Mouse (Mus musculus) lung, embryonic 15.5 days (tissue): ENCODE results near the gene Emc10. TPM values are rescaled to one million over a fixed set of nuclear protein-coding genes. Genes with fewer than 3 reads are reported as not detected.

ENCODE experiments used
- ATAC-seq: fragments of 200-750 bp; cut with Nextera tagmentation; 2 replicates; pipeline ENCODE4 v1.8.0; 2017; ENCODE audit warnings: moderate number of reproducible peaks, borderline replicate concordance; ENCODE audit not compliant: low FRiP score, low TSS enrichment; ENCODE audit errors: extremely low read depth
- H3K27ac ChIP-seq: fragments of 300-500 bp; sonication (generic); 2 replicates; pipeline ENCODE4 v1.5.1; 2015; ENCODE audit warnings: moderate library complexity, mild to moderate bottlenecking, inconsistent platforms
- H3K27me3 ChIP-seq: fragments of 300-500 bp; sonication (generic); 2 replicates; pipeline ENCODE4 v1.6.1; 2015; ENCODE audit warnings: inconsistent platforms
- H3K36me3 ChIP-seq: fragments of 300-500 bp; sonication (generic); 2 replicates; pipeline ENCODE4 v1.6.1; 2015; ENCODE audit warnings: inconsistent platforms
- H3K4me1 ChIP-seq: fragments of 300-500 bp; sonication (generic); 2 replicates; pipeline ENCODE4 v1.6.1; 2015; ENCODE audit warnings: inconsistent platforms
- H3K4me2 ChIP-seq: fragments of 300-500 bp; sonication (generic); 2 replicates; pipeline ENCODE4 v1.6.1; 2015; ENCODE audit warnings: inconsistent platforms, mild to moderate bottlenecking, moderate library complexity
- H3K4me3 ChIP-seq: fragments of 300-500 bp; sonication (generic); 2 replicates; pipeline ENCODE4 v1.5.1; 2015; ENCODE audit warnings: mild to moderate bottlenecking, inconsistent platforms
- H3K9ac ChIP-seq: fragments of 300-500 bp; sonication (generic); 2 replicates; pipeline ENCODE4 v1.6.1; 2015; ENCODE audit warnings: inconsistent platforms
- H3K9me3 ChIP-seq: fragments of 300-500 bp; sonication (generic); 2 replicates; pipeline ENCODE4 v1.6.1; 2016; ENCODE audit warnings: inconsistent platforms
- WGBS: fragments of 180-500 bp; shearing (Covaris S2); methylation state at CpG from one replicate; pipeline ENCODE4 v1.1.7; 2015; 5-methylcytosine and 5-hydroxymethylcytosine counted together
- polyA plus RNA-seq: library from polyadenylated mRNA; unstranded; fragments of >200 nt; fragmentation: Nextera tagmentation; extraction: Ambion mirVana; gene quantifications from 2 replicates; pipeline ENCODE4 v1.2.1, GENCODE M21; 2015

The Emc10 gene
- polyA plus RNA-seq, result 107 and 108 TPM in 2 replicates

GRCm38 (mm10) chr7:44495992-44496770, at the start of gene Emc10, which contains the start of gene Fam71e1:
Gene Emc10 (minus strand): TSS chr7:44496529.
Gene Fam71e1 (plus strand): TSS chr7:44496581.
- H3K36me3 ChIP-seq, result peaks cover 14% of the 10 kb centered on the region
- peak within 1 kb of the TSS; percentile 92 for H3K27ac ChIP-seq
- H3K9ac ChIP-seq, result peak within 1 kb of the TSS; percentile 82
- H3K27me3 ChIP-seq, result 0 out of 2 replicates have a peak, but pooled peaks cover 7% of the 10 kb centered on the region
- H3K9me3 ChIP-seq, result no peaks in the 10 kb centered on the region
- WGBS, result under 1% methylated on average over 58 of the region's 58 CpGs
- ATAC-seq, result peak; percentile 95
- H3K4me1 ChIP-seq, result peaks cover 22% of the 10 kb centered on the region
- H3K4me3 ChIP-seq, result peak within 1 kb of the TSS; percentile 71
- H3K4me2 ChIP-seq, result peak within 1 kb of the TSS; percentile 82

DNA sequence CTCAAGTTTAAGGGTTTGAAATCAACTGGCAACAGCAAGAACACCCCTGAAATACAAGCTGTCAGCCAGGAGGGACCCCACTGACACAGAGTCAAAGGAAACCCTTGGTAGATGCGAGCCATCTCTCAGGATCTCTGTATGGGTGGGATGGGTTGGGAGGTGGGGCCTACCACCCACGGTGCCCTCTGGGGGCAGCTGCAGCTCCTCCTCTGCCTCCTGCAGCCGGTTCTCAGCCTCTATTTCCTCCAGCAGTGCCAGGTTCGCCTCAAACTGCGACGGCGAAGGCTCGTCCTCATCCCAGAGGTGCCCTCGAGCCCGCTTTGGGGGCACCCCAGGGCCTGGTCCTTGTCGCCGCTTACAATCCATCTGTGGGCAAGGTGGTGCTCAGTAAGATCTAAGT, 46.7 kb upstream of the Emc10 start:
- Histone ChIP-seq H3K4me2 (no peak overlapping the region), H3K4me3 (no peak overlapping the region), H3K4me1 (peaks cover 12% of the 10 kb centered on the region), H3K36me3 (peaks cover 42% of the 10 kb centered on the region), H3K9me3 (no peaks in the 10 kb centered on the region), H3K9ac (no peak overlapping the region), H3K27ac (no peak overlapping the region), H3K27me3 (no peaks in the 10 kb centered on the region)
- WGBS, result 77% methylated on average over 12 of the region's 12 CpGs
- ATAC-seq, result no peak

- no peaks in the 10 kb centered on the region for H3K9me3 ChIP-seq
- H3K9ac ChIP-seq, result no peak overlapping the region
- no peak for ATAC-seq
- H3K27ac ChIP-seq, result no peak overlapping the region
- H3K4me2 ChIP-seq, result no peak overlapping the region
- 94% methylated on average over 11 of the region's 11 CpGs for WGBS
- H3K4me3 ChIP-seq, result no peak overlapping the region
- H3K27me3 ChIP-seq, result no peaks in the 10 kb centered on the region
- H3K4me1 ChIP-seq, result peaks cover 7% of the 10 kb centered on the region
- H3K36me3 ChIP-seq, result peaks cover 46% of the 10 kb centered on the region
These were observed 46.2 kb upstream of the Emc10 start for GRCm38 (mm10) chr7:44542555-44542954.

DNA sequence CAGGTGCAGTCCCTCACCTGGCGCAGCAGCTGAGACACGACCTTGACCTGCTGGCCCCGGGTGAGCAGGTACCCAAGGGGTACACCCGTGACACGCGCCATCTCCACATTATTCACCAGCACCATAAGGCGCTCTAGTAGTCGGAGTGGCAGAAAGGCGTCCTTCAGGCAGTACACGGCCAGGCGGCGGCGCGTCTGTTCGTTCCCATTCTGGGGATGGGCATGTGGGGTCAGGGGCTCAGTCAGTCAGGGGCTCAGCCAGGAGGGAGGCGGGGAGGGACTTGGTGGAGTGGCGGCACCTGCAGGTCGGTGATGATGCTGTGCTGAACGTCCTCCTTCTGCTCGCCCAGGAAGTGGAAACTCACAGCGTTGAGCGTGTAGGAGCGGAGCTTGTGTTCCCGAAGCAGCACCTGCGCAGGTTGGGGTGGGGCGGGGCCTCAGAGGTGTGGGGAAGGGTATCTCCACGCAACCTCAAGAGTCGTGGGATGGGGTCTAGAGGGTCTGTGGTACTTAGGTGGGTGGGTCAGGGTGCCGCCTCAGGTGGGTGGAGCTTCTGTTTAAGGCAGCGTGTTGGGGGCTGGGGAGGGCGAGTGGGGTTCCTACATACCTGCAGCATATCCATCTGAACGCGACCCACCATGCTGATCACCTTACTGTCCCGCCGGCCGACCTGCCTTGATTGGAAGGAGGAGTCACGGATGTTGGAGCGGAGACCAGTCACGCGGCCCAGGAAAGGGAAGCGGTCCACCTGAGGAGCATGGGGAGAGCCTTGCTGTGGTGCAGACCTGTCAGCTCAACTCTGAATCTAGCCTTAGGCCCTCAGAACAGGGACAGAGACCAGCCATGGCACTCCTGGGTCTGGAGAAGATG, 42.7 kb upstream of the Emc10 start:
- Histone ChIP-seq H3K4me1 (no peaks in the 10 kb centered on the region), H3K27ac (no peak overlapping the region), H3K4me3 (no peak overlapping the region), H3K27me3 (no peaks in the 10 kb centered on the region), H3K4me2 (no peak overlapping the region), H3K9ac (no peak overlapping the region), H3K9me3 (no peaks in the 10 kb centered on the region), H3K36me3 (peaks cover 76% of the 10 kb centered on the region)
- ATAC-seq, result no peak
- WGBS, result 88% methylated on average over 41 of the region's 41 CpGs

GRCm38 (mm10) chr7:44537496-44537895, 41.2 kb upstream of the Emc10 start:
- Histone ChIP-seq H3K27me3 (no peaks in the 10 kb centered on the region), H3K36me3 (peaks cover 84% of the 10 kb centered on the region), H3K9me3 (no peaks in the 10 kb centered on the region), H3K4me3 (no peak overlapping the region), H3K4me2 (no peak overlapping the region), H3K4me1 (no peaks in the 10 kb centered on the region), H3K9ac (no peak overlapping the region), H3K27ac (no peak overlapping the region)
- WGBS, result 92% methylated on average over 13 of the region's 13 CpGs
- ATAC-seq, result no peak

DNA sequence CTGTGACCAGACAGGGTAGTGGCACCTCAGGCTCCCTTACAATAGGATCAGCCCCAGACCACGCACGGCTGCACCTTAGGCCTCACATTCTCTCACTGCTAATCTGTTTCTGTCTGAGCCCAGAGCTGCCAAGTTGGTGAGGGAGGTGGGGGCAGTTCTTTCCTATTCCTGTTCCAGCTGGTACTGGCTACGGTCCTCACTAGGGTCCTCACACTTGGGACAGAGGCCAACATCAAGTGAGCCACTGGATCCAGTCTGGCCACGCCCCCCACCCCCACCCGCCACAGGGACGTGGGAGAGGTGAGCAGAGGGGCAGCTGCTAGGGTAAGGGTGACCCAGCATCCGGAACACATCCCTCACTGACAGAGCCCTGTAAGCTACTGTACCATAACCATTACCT, 40.7 kb upstream of the Emc10 start:
- Histone ChIP-seq H3K9me3 (no peaks in the 10 kb centered on the region), H3K36me3 (peaks cover 81% of the 10 kb centered on the region), H3K4me3 (no peak overlapping the region), H3K4me2 (no peak overlapping the region), H3K4me1 (no peaks in the 10 kb centered on the region), H3K9ac (no peak overlapping the region), H3K27me3 (no peaks in the 10 kb centered on the region), H3K27ac (no peak overlapping the region)
- ATAC-seq, result no peak
- 68% methylated on average over 7 of the region's 7 CpGs for WGBS

DNA sequence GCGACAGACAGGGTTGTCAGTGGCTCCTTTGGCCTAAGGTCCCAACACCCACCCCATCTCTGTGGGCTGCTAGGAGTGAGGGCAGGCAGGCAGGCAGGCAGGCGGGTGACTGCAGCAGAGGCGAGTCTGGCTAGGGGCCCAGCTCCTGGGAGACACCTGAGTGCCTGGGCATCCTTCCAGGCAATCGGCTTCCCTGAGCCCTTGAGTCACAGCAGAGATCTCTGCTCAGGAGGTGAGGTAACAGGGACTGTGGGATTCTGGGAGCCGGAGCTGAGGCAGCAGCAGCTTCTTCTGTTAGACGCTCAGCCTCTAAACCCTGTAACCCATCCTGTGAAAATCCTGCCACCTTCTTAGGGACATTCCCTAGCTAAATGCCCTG, 40.2 kb upstream of the Emc10 start:
- Histone ChIP-seq H3K27me3 (no peaks in the 10 kb centered on the region), H3K36me3 (peaks cover 79% of the 10 kb centered on the region), H3K4me3 (no peak overlapping the region), H3K4me2 (no peak overlapping the region), H3K27ac (no peak overlapping the region), H3K9ac (no peak overlapping the region), H3K4me1 (no peaks in the 10 kb centered on the region), H3K9me3 (no peaks in the 10 kb centered on the region)
- WGBS, result 80% methylated on average over 6 of the region's 6 CpGs
- no peak for ATAC-seq

DNA sequence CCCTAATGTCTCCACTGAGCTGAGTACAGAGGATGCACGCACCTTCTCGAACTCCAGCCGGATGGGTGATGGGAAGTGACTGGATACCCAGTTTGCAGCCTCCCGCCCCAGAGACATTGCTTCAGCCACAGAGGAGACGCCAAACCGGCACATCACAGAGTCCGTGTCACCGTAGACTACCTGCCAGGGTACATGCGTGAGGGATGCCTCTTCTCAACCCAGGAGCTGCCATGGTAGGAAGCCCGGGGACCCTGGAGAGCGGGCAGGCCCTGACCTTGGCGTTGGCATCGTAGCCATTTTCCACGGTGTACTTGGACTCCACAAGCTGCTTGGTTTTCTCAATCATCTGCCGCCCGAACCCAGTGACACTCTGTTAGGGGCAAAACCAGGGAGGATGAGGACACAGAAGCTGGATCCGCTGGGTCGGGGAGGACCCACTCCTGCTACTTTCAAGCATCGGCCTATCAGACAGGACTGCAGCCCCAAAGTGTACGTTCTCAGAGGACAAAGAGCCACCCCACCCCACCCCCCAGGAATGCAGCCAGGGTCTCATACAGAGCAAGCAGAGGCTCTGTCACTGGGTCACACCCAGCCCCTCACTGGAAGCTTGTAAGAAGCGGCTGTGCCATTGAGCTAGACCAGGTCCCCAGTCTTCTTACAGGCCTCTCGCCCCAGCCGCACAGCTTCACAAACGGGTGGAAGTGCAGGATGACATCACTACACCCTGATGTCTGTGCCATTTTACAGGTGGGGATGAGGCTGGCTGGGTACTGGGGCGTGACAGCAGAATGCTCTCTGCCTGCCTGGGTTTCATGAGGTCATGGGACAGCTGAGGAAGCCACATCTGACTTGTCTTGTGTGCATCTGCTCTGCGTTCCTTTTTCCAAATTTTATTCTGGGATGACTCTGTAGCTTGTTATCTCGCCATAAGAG, 39.6 kb upstream of the Emc10 start:
- H3K27ac ChIP-seq, result no peak overlapping the region
- ATAC-seq, result no peak
- peaks cover 72% of the 10 kb centered on the region for H3K36me3 ChIP-seq
- no peak overlapping the region for H3K9ac ChIP-seq
- no peaks in the 10 kb centered on the region for H3K9me3 ChIP-seq
- no peak overlapping the region for H3K4me2 ChIP-seq
- 90% methylated on average over 27 of the region's 27 CpGs for WGBS
- H3K4me1 ChIP-seq, result no peaks in the 10 kb centered on the region
- no peaks in the 10 kb centered on the region for H3K27me3 ChIP-seq
- H3K4me3 ChIP-seq, result no peak overlapping the region

DNA sequence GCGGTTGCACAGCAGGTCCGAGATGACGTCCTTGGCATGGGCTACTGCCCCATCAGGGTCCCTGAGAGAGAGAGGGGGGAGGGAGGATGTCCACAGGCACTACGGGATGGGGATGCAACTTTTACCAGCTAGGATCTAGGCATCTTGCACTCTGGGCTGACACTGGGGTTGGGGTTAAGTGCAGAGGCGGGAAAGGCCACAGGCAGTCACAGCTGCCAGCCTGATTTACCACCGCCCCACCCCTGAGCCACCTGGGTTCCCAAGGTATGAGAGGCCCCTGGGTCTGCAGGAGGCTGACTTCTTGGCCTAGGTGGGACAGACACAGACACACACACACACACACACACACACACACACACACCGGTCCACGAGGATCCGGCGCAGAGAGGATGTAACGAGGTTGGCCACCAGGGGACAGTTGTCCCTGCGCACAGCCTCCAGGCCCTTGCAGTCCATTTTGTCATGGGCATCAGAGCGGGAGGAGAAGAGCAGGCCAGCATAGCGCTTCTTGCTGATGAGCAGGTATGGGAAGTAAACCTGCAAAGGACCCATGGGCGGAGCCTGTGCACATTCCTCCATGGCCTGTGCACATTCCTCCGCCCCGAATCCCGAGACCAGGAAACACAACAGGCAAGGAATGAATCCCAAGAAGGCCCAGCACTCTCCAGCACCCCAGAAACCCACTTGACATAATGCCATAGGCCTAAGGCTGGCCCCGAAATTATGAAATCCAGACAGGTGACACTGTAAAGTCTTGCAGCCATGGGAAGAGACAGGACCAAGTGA, 38.5 kb upstream of the Emc10 start:
- H3K36me3 ChIP-seq, result peaks cover 63% of the 10 kb centered on the region
- no peak overlapping the region for H3K4me3 ChIP-seq
- no peak overlapping the region for H3K4me2 ChIP-seq
- 79% methylated on average over 19 of the region's 19 CpGs for WGBS
- no peaks in the 10 kb centered on the region for H3K27me3 ChIP-seq
- no peaks in the 10 kb centered on the region for H3K9me3 ChIP-seq
- H3K9ac ChIP-seq, result no peak overlapping the region
- ATAC-seq, result no peak
- no peaks in the 10 kb centered on the region for H3K4me1 ChIP-seq
- no peak overlapping the region for H3K27ac ChIP-seq

- no peaks in the 10 kb centered on the region for H3K4me1 ChIP-seq
- H3K27me3 ChIP-seq, result peaks cover 3% of the 10 kb centered on the region; the same call in 1 of the 2 replicates
- H3K9ac ChIP-seq, result no peak overlapping the region
- no peak overlapping the region for H3K27ac ChIP-seq
- no peak overlapping the region for H3K4me2 ChIP-seq
- H3K4me3 ChIP-seq, result no peak overlapping the region
- no peaks in the 10 kb centered on the region for H3K9me3 ChIP-seq
- ATAC-seq, result no peak
- H3K36me3 ChIP-seq, result peaks cover 57% of the 10 kb centered on the region
- 89% methylated on average over 13 of the region's 13 CpGs for WGBS
These were observed 37.9 kb upstream of the Emc10 start for GRCm38 (mm10) chr7:44534242-44534641.

GRCm38 (mm10) chr7:44533746-44534045, 37.4 kb upstream of the Emc10 start:
- no peak overlapping the region for H3K4me3 ChIP-seq
- no peaks in the 10 kb centered on the region for H3K9me3 ChIP-seq
- ATAC-seq, result no peak
- H3K4me1 ChIP-seq, result no peaks in the 10 kb centered on the region
- H3K27me3 ChIP-seq, result peaks cover 8% of the 10 kb centered on the region
- 80% methylated on average over 12 of the region's 12 CpGs for WGBS
- H3K9ac ChIP-seq, result no peak overlapping the region
- H3K36me3 ChIP-seq, result peaks cover 52% of the 10 kb centered on the region
- H3K27ac ChIP-seq, result no peak overlapping the region
- H3K4me2 ChIP-seq, result no peak overlapping the region
